Mouse (Mus musculus) heart, postnatal 0 days (tissue): ENCODE measurements at regions not wholly inside any gene's neighbourhood (a gene's known extent, or its start where the extent isn't known, plus 50 kb on each side); places are given as distances from the start of the nearest gene placed in this dataset.

Experiments
- CTCF ChIP-seq: IDR thresholded peaks from 2 replicates; pipeline ENCODE4 v1.5.1; 2016; ENCODE audit warnings: antibody characterized with exemption, control low read depth, low read depth
- EP300 ChIP-seq: IDR thresholded peaks from 2 replicates; pipeline ENCODE4 v1.6.1; 2016; ENCODE audit warnings: antibody characterized with exemption, low read depth

GRCm38 (mm10) chr13:37585476-37585875 is 192.7 kb upstream of the Rreb1 start:
- TF ChIP-seq CTCF: no peak
- no peak for TF ChIP-seq EP300
